Mouse (Mus musculus) thymus, postnatal 4 days (tissue): ENCODE measurements around the gene Zfp12.

ENCODE experiments used
- DNase-seq: peaks from one replicate; pipeline ENCODE4 v3.0.0; 2021

Zfp12 gene

GRCm38 (mm10) chr5:143268985-143269362, 34.0 kb downstream of the Zfp12 start:
- no peak for DNase-seq

- DNase-seq, result peak; percentile 67
These were observed 34.6 kb downstream of the Zfp12 start, which contains the start of gene Zfp316 for GRCm38 (mm10) chr5:143269363-143270150. Gene Zfp316 (minus strand): TSS chr5:143270022.

GRCm38 (mm10) chr5:143270151-143270519, 35.2 kb downstream of the Zfp12 start:
- no peak for DNase-seq

GRCm38 (mm10) chr5:143271642-143272041, 36.7 kb downstream of the Zfp12 start:
- DNase-seq, result no peak

GRCm38 (mm10) chr5:143272108-143272507, 37.1 kb downstream of the Zfp12 start:
- no peak for DNase-seq

- no peak for DNase-seq
These were observed 37.8 kb downstream of the Zfp12 start for GRCm38 (mm10) chr5:143272540-143273330.

- DNase-seq, result no peak
These were observed 40.8 kb downstream of the Zfp12 start for GRCm38 (mm10) chr5:143275761-143276160.

GRCm38 (mm10) chr5:143279247-143279646, 44.3 kb downstream of the Zfp12 start:
- DNase-seq, result no peak

GRCm38 (mm10) chr5:143284762-143285161, 49.8 kb downstream of the Zfp12 start:
- DNase-seq, result peak; percentile 28

- DNase-seq, result peak; percentile 59
These were observed 52.9 kb downstream of the Zfp12 start for GRCm38 (mm10) chr5:143287774-143288328.

- no peak for DNase-seq
These were observed 53.5 kb downstream of the Zfp12 start for GRCm38 (mm10) chr5:143288378-143288911.

- DNase-seq, result no peak
These were observed 54.3 kb downstream of the Zfp12 start for GRCm38 (mm10) chr5:143289299-143289698.

GRCm38 (mm10) chr5:143292879-143293278, 57.9 kb downstream of the Zfp12 start:
- DNase-seq, result no peak

GRCm38 (mm10) chr5:143293404-143293803, 58.4 kb downstream of the Zfp12 start, which contains the start of gene Zfp853:
Gene Zfp853 (minus strand): TSS chr5:143293623.
- no peak for DNase-seq

GRCm38 (mm10) chr5:143294862-143295261, 59.9 kb downstream of the Zfp12 start:
- DNase-seq, result no peak

GRCm38 (mm10) chr5:143295330-143295729, 60.4 kb downstream of the Zfp12 start:
- no peak for DNase-seq

- no peak for DNase-seq
These were observed 63.0 kb downstream of the Zfp12 start for GRCm38 (mm10) chr5:143297986-143298385.

GRCm38 (mm10) chr5:143298391-143298790, 63.4 kb downstream of the Zfp12 start:
- peak; percentile 39 for DNase-seq
